Mouse (Mus musculus): ENCODE measurements around the gene Prrc2b. TPM values are rescaled to one million over a fixed set of nuclear protein-coding genes. Genes with fewer than 3 reads are reported as not detected.

Prrc2b gene
- 100 to 1,000 TPM; 104 to 111 TPM for total RNA-seq (2021)
- long read RNA-seq, experiment 1, partial matches to known transcripts, result 19 of 24 reads
- long read RNA-seq, experiment 1, other reads (novel, unspliced or antisense), result 5 of 24 reads
- long read RNA-seq, experiment 2, partial matches to known transcripts, result 12 of 21 reads
- long read RNA-seq, experiment 2, other reads (novel, unspliced or antisense), result 9 of 21 reads

GRCm38 (mm10) chr2:32150924-32151659 lies at the start of gene Prrc2b:
Prrc2b (plus strand) TSS chr2:32151082.
- peak; percentile 80 for DNase-seq

DNA sequence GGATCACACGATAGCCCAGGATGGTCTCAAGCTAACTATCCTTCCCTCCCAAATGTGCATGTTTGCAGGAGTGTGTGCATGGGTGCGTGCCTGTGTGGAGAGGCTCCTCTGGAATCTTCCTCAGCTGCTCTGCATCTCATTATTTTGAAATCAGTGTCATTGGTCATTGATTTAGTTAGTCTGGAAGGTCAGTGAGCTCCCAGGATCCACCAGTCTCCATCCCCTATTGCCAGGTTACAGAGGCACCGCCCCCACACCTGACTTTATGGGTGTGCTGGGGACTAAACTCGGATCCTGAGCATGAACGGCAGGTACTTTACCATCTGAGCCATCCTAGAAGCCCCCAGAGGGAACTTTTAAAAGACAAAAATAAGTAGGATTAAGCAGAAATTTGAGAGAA lies 47.9 kb upstream of the Prrc2b start:
- DNase-seq, result no peak

DNA sequence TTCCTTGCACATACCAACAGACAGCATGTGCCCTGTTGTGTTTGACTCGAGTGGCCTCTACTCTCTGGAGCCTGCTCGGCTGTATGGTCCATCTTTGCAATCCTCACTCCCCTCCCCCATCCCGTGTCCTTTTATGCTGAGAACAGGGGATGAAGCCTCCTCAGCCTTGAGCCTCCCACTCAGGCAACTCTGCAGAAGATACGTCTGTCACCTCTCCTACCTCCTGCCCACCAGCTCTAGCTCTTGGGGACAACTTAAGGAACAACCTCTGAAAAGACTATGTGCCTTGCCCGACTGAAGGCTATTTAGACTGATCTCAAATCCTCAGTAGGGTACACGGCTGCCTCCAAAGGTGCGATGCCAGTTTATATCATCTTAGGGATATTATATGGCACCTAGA lies 47.3 kb upstream of the Prrc2b start:
- DNase-seq, result no peak

DNA sequence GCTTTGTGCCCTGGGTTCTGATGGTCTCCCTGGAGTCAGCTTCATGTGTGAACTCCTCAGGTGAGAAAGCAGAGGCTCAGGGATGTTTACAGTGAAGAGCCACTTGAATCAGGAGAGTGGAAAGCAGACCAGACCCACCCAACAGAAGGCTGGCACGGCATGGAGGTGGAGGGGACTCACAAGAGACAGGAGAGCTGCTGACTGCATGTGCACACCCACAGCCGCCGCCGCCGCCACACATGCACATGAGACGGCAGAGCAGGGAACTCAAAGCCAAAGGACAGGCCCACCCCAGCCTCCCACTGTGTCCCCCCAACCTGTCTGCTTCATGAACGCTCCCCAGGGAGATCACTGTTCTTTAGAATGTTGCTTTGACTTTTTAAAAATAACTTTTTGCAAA lies 46.8 kb upstream of the Prrc2b start:
- no peak for DNase-seq

- no peak for DNase-seq
These were observed 45.6 kb upstream of the Prrc2b start for GRCm38 (mm10) chr2:32105117-32105913.

DNA sequence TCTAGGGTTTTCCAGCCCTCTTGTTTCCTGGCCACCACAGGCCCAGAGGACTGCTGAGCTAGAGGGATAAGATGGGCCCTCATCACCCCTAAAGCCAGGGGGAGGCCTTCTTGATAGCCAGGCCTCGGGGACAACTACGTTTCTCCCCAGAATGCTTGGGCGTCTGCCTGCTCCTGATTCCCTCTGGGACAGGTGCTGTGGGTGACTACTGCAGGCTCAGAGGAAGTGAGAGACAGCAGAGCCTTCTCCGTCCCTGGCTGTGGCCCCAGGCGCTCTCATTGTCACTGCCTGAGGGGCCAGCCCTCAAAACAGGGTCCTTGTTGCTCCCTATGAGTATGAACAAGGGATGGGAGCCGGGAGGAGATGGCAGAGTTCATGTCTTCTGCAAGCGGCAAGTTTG lies 45.0 kb upstream of the Prrc2b start:
- no peak for DNase-seq

- no peak for DNase-seq
These were observed 39.6 kb upstream of the Prrc2b start for GRCm38 (mm10) chr2:32111268-32111667.

- no peak for DNase-seq
These were observed 38.3 kb upstream of the Prrc2b start for GRCm38 (mm10) chr2:32112548-32112947.

DNA sequence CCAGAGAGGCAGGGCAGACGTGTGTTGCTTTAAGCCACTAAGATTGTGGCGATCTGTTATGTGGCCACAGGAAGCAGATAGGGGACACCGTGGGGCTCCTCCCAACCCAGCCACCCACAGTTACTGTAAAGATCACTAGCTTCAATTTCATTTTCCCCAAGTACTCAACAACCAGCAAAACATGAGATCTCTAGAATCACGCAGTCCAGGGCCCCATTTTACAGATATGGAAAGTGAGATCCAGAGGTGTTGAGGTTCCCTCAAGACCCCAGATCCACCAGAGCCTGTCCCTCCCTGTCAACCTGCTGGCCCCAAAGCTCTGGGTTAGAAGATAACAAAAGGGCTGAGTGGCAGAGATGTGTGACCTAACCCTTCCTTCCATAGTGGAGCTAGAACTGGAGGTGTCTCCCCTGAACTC lies 35.0 kb upstream of the Prrc2b start:
- no peak for DNase-seq

DNA sequence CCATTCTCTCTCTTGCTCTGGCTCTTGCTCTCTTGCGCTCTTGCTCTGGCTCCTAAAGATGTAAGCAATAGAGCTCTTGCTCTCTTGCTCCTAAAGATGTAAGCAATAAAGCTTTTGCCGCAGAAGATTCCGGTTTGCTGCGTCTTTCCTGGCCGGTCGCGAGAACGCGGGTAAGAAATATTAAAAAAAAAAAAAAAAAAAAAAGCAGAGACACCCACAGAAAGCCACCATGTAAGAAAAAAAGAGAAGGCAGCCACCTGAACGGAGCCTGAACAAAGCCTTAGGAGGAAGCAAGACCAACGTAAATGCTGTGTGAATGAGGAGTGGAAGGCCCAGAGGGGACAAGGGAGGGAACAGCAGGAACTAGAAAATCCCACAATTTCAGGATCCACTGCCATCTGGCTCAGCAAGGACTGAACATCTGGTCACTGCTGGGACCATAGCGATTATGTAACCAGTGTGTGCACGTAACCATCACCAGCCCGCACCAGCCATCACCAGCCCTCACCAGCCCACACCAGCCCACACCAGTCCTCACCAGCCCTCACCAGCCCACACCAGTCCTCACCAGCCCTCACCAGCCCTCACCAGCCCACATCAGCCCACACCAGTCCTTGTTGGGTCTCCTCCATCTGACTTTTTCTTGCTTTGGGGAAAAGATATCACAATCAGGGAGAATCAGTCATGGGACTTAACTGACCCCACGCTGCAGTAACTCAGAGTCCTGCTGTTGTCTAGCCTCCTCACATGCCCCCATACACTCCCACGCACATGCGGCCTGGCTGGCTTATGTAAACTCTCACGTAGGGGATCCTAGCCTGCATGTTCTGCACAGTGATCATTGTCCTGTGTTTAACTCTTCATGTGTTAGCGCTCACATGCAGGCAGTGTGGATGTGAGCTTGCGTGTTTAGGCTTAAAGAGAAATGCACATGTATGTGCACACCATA lies 30.8 kb upstream of the Prrc2b start:
- peak; percentile 31 for DNase-seq

GRCm38 (mm10) chr2:32121150-32121549 lies 29.7 kb upstream of the Prrc2b start:
- no peak for DNase-seq

GRCm38 (mm10) chr2:32121785-32122184 lies 29.1 kb upstream of the Prrc2b start:
- DNase-seq, result no peak

- DNase-seq, result no peak
These were observed 23.0 kb upstream of the Prrc2b start for GRCm38 (mm10) chr2:32127653-32128535.

- DNase-seq, result no peak
These were observed 22.4 kb upstream of the Prrc2b start for GRCm38 (mm10) chr2:32128536-32128841.

DNA sequence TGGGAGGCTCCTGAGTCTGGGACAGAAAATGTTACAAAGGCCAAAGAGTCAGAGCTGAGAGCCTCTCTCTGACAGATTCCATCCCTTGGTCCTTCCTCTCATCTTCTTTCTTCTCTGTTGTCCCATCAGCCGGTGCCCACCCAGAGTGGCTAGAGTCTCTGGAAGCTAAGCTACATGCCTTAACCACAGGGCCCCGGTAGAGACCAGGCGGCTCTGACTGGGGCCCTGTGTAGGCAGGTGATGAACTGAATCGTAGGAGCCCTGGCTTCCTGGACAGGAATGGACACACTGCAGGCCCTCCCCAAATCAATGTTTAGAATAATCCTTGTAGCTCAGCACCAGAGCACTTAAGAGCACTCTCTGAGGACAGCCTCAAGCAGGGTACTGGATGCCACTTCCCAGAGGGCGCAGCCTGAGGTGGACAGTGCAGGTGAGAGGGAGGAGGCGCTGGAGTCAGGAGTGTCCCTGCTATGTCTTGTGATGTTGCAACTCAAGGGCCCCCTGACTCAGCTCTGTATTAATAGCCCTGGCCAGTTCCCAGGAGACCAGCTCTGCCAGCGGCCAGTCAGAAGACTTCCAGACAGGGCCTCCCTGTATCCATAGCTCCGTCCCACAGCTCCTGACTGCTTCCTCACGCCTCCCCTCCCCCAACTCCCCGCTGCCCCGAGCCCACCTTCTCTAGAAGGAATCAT lies 21.4 kb upstream of the Prrc2b start:
- peak; percentile 67 for DNase-seq

GRCm38 (mm10) chr2:32130435-32130834 lies 20.4 kb upstream of the Prrc2b start:
- DNase-seq, result peak; percentile 50

- no peak for DNase-seq
These were observed 19.6 kb upstream of the Prrc2b start for GRCm38 (mm10) chr2:32131205-32131834.

GRCm38 (mm10) chr2:32131866-32132566 lies 18.9 kb upstream of the Prrc2b start:
- no peak for DNase-seq

DNA sequence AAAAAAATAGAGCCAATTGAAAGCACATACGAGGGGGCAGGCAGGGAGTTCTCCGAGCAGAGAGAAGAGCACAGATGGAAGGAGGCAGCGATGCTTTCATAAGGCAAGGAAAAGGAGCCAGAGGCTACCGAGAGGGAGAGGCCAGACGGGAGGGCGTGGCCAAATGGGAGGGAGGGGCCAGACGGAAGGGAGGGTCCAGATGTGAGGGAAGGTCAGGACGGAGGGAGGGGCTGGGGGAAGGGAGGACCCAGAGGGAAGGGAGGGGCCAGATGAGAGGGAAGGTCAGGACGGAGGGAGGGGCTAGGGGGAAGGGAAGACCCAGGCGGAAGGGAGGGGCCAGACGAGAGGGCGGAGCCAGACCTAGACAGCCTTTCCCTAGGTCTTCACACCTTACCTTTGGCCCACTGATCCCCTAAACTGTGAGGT lies 18.3 kb upstream of the Prrc2b start:
- DNase-seq, result peak; percentile 61

All from gastrocnemius, postnatal 10 days (tissue).